Mouse (Mus musculus) olfactory bulb, adult 2 months (tissue): Measurements from ENCODE around the gene Ccdc60.

Source experiments
- CTCF ChIP-seq: fragments of 200-500 bp; IDR thresholded peaks from 2 replicates; pipeline ENCODE4 v1.5.1; 2012; ENCODE audit warnings: low read depth, mild to moderate bottlenecking, low read length, moderate library complexity; ENCODE audit not compliant: insufficient read depth
- POLR2A ChIP-seq: fragments of 200-500 bp; IDR thresholded peaks from 2 replicates; pipeline ENCODE4 v1.6.1; 2012; ENCODE audit warnings: mild to moderate bottlenecking, low read depth, low read length, moderate library complexity; ENCODE audit not compliant: insufficient read depth

DNA sequence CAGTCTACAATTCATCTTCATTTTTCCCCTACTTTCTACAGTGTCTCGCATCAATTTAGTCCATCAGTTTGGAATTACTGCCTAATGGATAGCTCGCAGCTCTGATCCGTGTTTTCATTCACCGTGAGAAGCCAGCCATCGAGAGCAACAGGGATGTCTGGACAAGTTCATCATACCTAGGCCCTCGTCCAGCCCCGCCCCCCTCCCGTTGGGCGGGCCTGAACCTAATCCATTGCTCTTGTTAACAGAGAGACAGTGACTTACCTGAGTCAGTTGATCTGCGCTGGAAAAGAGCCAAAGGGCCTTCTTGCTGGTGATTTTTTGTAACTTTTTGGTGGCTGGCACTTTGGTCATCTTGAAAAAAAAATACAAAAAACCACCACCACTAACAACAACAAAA, 602 bp downstream of the Ccdc60 start:
- TF ChIP-seq POLR2A, result no peak
- no peak for TF ChIP-seq CTCF
